14 mouse cellular contexts compared by ENCODE assay signal in genomic region chr1:70479864-70480263, GRCm38 (mm10).
"Had no signal": no experiment of that assay in that cellular context is flagged by ENCODE, and none has a peak within 500 bp of the region (broad histone marks: within the 10 kb centered on the region; RNA-seq: fewer than 3 reads in every experiment).

No protein-coding gene starts in this region.

- H3K27me3 ChIP-seq: megakaryocyte, embryonic 14.5 days; midbrain, embryonic 13.5 days; neural tube, embryonic 12.5 days; stomach, embryonic 15.5 days had no signal

- DNase-seq: lung, adult 18-20 months; lung, embryonic 14.5 days; lung, postnatal 10 days; right cerebral cortex, postnatal 14 days; thymus, adult 2 months; thymus, postnatal 25 days; thymus, postnatal 4 days had no signal

- H3K4me3 ChIP-seq: megakaryocyte, embryonic 14.5 days; midbrain, embryonic 13.5 days; neural tube, embryonic 12.5 days; stomach, embryonic 15.5 days had no signal

- H3K36me3 ChIP-seq: midbrain, embryonic 13.5 days; neural tube, embryonic 12.5 days; stomach, embryonic 15.5 days had no signal

- ATAC-seq: midbrain, embryonic 13.5 days; midbrain, embryonic 16.5 days had no signal

- H3K9ac ChIP-seq: lung, embryonic 14.5 days; midbrain, embryonic 13.5 days; neural tube, embryonic 12.5 days; stomach, embryonic 15.5 days had no signal

- H3K27ac ChIP-seq: macrophage; midbrain, embryonic 13.5 days; neural tube, embryonic 12.5 days; stomach, embryonic 15.5 days had no signal

- H3K4me1 ChIP-seq: megakaryocyte, embryonic 14.5 days; midbrain, embryonic 13.5 days; neural tube, embryonic 12.5 days; stomach, embryonic 15.5 days had no signal

- H3K9me3 ChIP-seq: midbrain, embryonic 13.5 days; neural tube, embryonic 12.5 days; stomach, embryonic 15.5 days had no signal

- H3K4me2 ChIP-seq: lung, embryonic 14.5 days; midbrain, embryonic 11.5 days; midbrain, embryonic 13.5 days; neural tube, embryonic 12.5 days; stomach, embryonic 15.5 days had no signal
